Mouse (Mus musculus) hindbrain, embryonic 15.5 days (tissue): ENCODE measurements at regions not wholly inside any gene's neighbourhood (a gene's known extent, or its start where the extent isn't known, plus 50 kb on each side); places are given as distances from the start of the nearest gene placed in this dataset.

Experiments
- ATAC-seq: fragments of 200-750 bp; cut with Nextera tagmentation; 2 replicates; pipeline ENCODE4 v1.8.0; 2017; ENCODE audit warnings: low read depth, moderate number of reproducible peaks, moderate TSS enrichment; ENCODE audit not compliant: low FRiP score
- H3K27ac ChIP-seq: fragments of 300-500 bp; sonication (generic); replicated peaks from 2 replicates; pipeline ENCODE4 v1.5.1; 2015; ENCODE audit warnings: mild to moderate bottlenecking, inconsistent platforms
- H3K27me3 ChIP-seq: fragments of 300-500 bp; sonication (generic); 2 replicates; pipeline ENCODE4 v1.6.1; 2015; ENCODE audit warnings: control low read depth, inconsistent platforms
- H3K36me3 ChIP-seq: fragments of 300-500 bp; sonication (generic); 2 replicates; pipeline ENCODE4 v1.6.1; 2015; ENCODE audit warnings: control low read depth, inconsistent platforms
- H3K4me1 ChIP-seq: fragments of 300-500 bp; sonication (generic); replicated peaks from 2 replicates; pipeline ENCODE4 v1.6.1; 2015; ENCODE audit warnings: control low read depth, inconsistent platforms
- H3K4me2 ChIP-seq: fragments of 300-500 bp; sonication (generic); 2 replicates; pipeline ENCODE4 v1.6.1; 2015; ENCODE audit warnings: moderate library complexity, mild to moderate bottlenecking, inconsistent platforms
- H3K4me3 ChIP-seq: fragments of 300-500 bp; sonication (generic); 2 replicates; pipeline ENCODE4 v1.5.1; 2015; ENCODE audit warnings: mild to moderate bottlenecking, inconsistent platforms
- H3K9ac ChIP-seq: fragments of 300-500 bp; sonication (generic); 2 replicates; pipeline ENCODE4 v1.6.1; 2015; ENCODE audit warnings: inconsistent platforms
- H3K9me3 ChIP-seq: fragments of 300-500 bp; sonication (generic); 2 replicates; pipeline ENCODE4 v1.6.1; 2016; ENCODE audit warnings: control low read depth, inconsistent platforms
- WGBS: fragments of 180-500 bp; shearing (Covaris S2); methylation state at CpG from one replicate; pipeline ENCODE4 v1.1.7; 2015; 5-methylcytosine and 5-hydroxymethylcytosine counted together

DNA sequence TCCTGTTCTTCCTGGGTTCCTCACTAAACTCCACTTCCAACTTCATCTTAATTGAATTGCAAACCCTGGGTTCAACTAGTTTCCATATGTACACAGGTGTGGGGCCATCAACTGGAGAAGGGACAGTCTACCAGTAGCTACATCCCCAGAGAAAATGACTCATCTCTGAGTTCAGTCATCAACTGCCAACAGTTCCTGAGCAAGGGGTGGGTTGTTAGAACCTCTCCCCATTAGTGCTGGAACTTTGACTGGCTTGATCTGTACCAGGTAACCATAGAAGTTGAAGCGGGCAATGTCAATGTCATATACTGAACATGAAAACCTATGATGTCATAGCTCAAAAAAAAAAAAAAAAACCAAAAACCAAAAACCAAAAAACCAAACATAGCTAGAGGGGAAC lies 69.8 kb downstream of the Gm21750 start:
- Histone ChIP-seq H3K36me3 (no peaks in the 10 kb centered on the region), H3K9me3 (no peaks in the 10 kb centered on the region), H3K27ac (no peak overlapping the region), H3K27me3 (no peaks in the 10 kb centered on the region), H3K4me3 (no peak overlapping the region), H3K4me2 (no peak overlapping the region), H3K4me1 (no peaks in the 10 kb centered on the region), H3K9ac (no peak overlapping the region)
- WGBS, result 90% methylated on average over 1 of the region's 1 CpGs
- no peak for ATAC-seq

DNA sequence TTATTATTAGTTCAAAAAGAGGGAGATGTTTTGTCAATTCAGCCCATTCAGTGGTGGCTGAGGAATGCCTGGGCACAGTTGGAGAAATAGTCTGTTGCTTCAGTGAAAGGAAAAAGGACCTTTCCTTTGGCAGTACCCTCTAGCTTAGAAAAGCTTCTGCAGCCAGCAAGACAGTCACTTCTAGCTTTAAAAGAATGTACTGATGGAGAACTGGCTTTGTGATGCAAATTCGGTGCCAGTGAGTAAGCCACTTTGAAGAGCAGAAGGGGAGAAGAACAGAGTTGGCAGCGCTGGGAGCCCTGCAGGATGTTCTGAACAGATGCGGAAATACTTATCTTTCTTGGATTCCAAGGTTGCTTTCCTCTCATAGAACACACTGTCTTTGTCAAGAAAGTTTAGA lies 71.1 kb downstream of the Gm21750 start:
- ATAC-seq, result no peak
- no peak overlapping the region for H3K4me3 ChIP-seq
- H3K9ac ChIP-seq, result no peak overlapping the region
- H3K4me2 ChIP-seq, result no peak overlapping the region
- H3K4me1 ChIP-seq, result no peaks in the 10 kb centered on the region
- no peaks in the 10 kb centered on the region for H3K27me3 ChIP-seq
- no peak overlapping the region for H3K27ac ChIP-seq
- no peaks in the 10 kb centered on the region for H3K9me3 ChIP-seq
- WGBS, result 40% methylated on average over 3 of the region's 3 CpGs
- no peaks in the 10 kb centered on the region for H3K36me3 ChIP-seq

DNA sequence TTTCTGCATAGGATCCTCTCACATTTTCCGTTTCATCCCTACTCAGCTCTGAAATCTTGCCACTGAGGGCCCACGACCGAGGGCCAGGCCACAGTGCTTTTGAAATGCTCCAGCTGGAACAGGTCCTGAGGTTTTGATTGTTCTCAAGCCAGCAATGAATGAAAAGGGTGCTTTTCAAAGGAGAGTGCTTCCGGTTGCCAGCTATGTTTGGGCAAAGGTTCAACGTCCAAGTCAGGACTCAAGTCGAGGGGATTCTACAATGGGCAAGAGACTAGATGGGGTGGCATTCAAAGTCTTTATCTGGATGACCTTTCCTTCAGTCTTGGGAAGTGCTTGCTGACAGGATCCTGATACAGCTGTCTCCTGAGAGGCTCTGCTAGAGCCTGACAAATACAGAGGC lies 89.8 kb downstream of the Gm21750 start:
- H3K4me1 ChIP-seq, result no peaks in the 10 kb centered on the region
- no peaks in the 10 kb centered on the region for H3K9me3 ChIP-seq
- 69% methylated on average over 6 of the region's 6 CpGs for WGBS
- no peak for ATAC-seq
- no peak overlapping the region for H3K4me2 ChIP-seq
- H3K9ac ChIP-seq, result no peak overlapping the region
- no peaks in the 10 kb centered on the region for H3K27me3 ChIP-seq
- H3K4me3 ChIP-seq, result no peak overlapping the region
- H3K36me3 ChIP-seq, result no peaks in the 10 kb centered on the region
- no peak overlapping the region for H3K27ac ChIP-seq

DNA sequence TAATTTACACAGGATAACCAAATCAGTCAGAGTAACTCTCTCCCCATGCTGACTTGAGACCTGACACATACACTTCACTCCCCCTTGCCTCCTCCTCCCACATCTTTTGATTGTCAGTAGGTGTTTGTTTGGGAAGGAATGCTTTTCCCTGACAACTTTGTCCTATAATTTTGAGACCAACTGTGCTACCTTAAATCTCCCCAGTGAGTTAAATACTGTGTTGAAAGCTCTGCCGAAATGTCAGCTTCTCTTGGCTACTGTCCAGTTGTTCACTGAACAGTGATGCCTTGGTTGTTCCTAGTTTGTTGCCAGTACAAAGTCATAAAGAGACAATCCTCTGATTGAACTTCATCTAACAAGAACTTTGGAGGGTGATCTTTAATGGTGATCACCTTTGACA lies 99.0 kb downstream of the Gm21750 start:
- Histone ChIP-seq H3K9me3 (no peaks in the 10 kb centered on the region), H3K27me3 (no peaks in the 10 kb centered on the region), H3K4me3 (no peak overlapping the region), H3K4me2 (no peak overlapping the region), H3K9ac (no peak overlapping the region), H3K27ac (no peak overlapping the region), H3K4me1 (no peaks in the 10 kb centered on the region), H3K36me3 (no peaks in the 10 kb centered on the region)
- no peak for ATAC-seq
- 34% methylated on average over 1 of the region's 1 CpGs for WGBS

DNA sequence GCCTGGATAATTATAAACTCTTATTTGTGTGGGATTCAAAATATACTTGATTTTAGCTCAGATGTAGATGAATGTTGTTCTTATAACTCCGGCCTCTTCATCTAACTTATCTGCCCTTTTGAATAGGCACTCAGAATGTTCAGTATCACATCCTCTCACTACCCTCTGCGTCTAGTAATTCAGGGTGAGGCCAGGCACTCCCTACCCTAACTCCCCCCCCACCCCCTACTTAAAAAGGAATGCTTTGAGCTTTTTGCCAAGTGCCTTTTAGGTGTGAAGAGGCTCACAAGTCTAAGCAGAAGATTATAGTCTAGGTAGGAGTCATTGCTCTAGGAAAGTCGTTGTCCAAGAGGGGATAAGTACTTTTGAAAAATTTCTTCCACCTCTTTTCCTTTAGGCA lies 111.9 kb downstream of the Gm21750 start:
- H3K4me1 ChIP-seq, result no peaks in the 10 kb centered on the region
- ATAC-seq, result no peak
- no peaks in the 10 kb centered on the region for H3K27me3 ChIP-seq
- no peak overlapping the region for H3K9ac ChIP-seq
- H3K4me3 ChIP-seq, result no peak overlapping the region
- no peaks in the 10 kb centered on the region for H3K9me3 ChIP-seq
- H3K4me2 ChIP-seq, result no peak overlapping the region
- 77% methylated on average over 3 of the region's 3 CpGs for WGBS
- H3K36me3 ChIP-seq, result no peaks in the 10 kb centered on the region
- H3K27ac ChIP-seq, result no peak overlapping the region

DNA sequence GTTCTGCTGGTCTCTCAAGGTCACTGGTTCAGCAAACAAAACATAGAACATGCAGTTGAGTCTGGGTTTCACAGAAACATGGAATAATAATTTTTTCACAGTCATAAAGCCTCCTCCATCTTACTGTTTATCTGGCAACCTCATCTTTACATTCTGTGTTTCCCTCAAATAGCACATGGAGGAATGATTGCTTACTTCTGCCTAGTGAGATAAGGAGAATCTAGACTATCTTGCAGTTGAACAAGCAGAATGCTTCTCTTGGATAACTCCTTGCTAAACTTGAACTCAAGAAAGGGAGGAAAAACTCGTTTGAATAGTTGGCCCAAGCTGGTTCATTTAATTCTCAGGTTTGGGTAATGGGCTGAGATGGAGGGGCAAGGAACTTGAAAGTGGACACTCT lies 112.8 kb downstream of the Gm21750 start:
- Histone ChIP-seq H3K27me3 (no peaks in the 10 kb centered on the region), H3K4me1 (no peaks in the 10 kb centered on the region), H3K9ac (no peak overlapping the region), H3K36me3 (no peaks in the 10 kb centered on the region), H3K9me3 (no peaks in the 10 kb centered on the region), H3K27ac (no peak overlapping the region), H3K4me3 (no peak overlapping the region), H3K4me2 (no peak overlapping the region)
- 44% methylated on average over 1 of the region's 1 CpGs for WGBS
- ATAC-seq, result no peak

DNA sequence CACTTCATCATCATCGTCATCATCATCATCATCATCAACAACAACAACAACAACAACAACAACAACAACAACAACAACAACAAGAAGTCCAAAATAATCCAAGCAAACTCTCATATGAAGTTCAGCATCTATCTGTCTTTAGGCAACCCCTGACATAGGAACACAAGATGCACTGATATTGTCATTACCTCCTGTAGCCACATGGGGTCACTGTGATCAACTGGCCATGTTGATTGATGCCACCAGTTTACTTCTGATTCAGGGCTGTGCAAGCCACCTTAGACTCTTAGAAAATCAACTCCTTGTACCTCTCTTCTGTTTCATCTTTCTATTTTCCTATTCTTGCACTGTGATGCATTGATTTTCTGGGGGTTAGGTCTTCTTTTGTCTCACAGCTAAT lies 115.0 kb downstream of the Gm21750 start:
- WGBS, result 13% methylated on average over 1 of the region's 1 CpGs
- Histone ChIP-seq H3K4me3 (no peak overlapping the region), H3K4me1 (no peaks in the 10 kb centered on the region), H3K9ac (no peak overlapping the region), H3K27ac (no peak overlapping the region), H3K9me3 (no peaks in the 10 kb centered on the region), H3K36me3 (no peaks in the 10 kb centered on the region), H3K27me3 (no peaks in the 10 kb centered on the region), H3K4me2 (no peak overlapping the region)
- no peak for ATAC-seq

DNA sequence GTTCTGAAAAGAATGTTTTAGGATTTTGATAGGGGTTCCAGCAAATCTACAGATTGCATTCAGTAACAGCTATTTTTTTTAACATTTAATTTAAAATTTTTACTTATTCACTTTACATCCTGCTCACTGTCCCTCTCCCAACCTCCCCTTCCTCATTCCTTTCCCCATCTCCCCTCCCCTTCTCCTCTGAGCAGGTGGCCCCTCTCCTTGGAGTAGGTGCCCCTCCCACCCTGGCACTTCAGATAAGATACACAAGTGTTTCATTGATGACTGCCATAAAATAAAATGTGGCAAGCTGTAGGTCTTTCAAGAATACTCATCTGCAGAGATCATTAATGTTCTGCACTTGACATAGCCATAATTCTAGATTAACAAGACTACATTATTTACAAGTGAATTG lies 146.1 kb downstream of the Gm21750 start:
- H3K9me3 ChIP-seq, result no peaks in the 10 kb centered on the region
- H3K9ac ChIP-seq, result no peak overlapping the region
- H3K27ac ChIP-seq, result no peak overlapping the region
- no peaks in the 10 kb centered on the region for H3K36me3 ChIP-seq
- H3K4me3 ChIP-seq, result no peak overlapping the region
- H3K27me3 ChIP-seq, result no peaks in the 10 kb centered on the region
- no peaks in the 10 kb centered on the region for H3K4me1 ChIP-seq
- no peak overlapping the region for H3K4me2 ChIP-seq
- no peak for ATAC-seq

DNA sequence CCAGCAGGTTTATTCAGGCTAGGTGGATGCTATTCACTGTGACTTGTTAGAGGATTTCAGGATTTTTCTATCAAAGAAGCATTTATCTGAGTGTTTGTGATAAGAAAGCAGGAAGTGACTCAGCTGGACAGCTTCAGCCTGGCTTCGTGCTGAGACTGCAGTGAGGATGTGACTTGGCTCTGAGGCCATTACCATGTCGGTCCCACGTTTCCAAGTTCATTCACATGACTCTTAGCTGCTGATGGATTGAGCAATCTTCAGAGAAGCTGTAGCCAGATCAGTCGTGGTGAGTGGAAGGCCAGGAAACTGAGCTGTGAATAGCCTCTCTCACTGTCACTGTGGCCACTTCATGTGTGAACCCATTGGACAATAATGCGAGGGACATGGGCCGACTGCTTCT lies 177.9 kb downstream of the Gm21750 start:
- Histone ChIP-seq H3K4me3 (no peak overlapping the region), H3K27ac (no peak overlapping the region), H3K4me1 (no peaks in the 10 kb centered on the region), H3K4me2 (no peak overlapping the region), H3K36me3 (no peaks in the 10 kb centered on the region), H3K9me3 (no peaks in the 10 kb centered on the region), H3K9ac (no peak overlapping the region), H3K27me3 (no peaks in the 10 kb centered on the region)
- no peak for ATAC-seq
- 81% methylated on average over 6 of the region's 6 CpGs for WGBS

DNA sequence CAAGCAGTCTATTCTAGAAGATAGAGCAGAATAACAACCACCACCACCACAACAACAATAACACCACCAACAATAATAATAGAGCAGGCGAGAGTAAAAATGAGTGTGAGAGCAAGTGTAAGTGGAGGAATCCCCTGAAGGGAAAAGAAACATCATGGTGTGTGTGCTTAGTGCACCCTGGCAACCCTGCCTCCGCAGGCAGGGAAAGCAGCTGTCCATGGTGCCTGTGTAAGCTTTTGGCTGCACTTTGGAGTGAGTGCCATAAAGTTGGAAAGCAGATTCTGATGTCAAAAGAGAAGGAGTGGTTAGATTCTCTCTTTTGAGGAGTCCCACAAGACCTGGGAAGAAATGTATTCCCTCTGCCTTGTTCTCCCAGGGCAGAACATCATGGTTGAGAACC lies 200.8 kb downstream of the Gm21750 start:
- no peaks in the 10 kb centered on the region for H3K4me1 ChIP-seq
- H3K4me2 ChIP-seq, result no peak overlapping the region
- H3K36me3 ChIP-seq, result no peaks in the 10 kb centered on the region
- H3K9ac ChIP-seq, result no peak overlapping the region
- H3K27ac ChIP-seq, result no peak overlapping the region
- H3K4me3 ChIP-seq, result no peak overlapping the region
- ATAC-seq, result no peak
- no peaks in the 10 kb centered on the region for H3K9me3 ChIP-seq
- WGBS, result 52% methylated on average over 2 of the region's 2 CpGs
- no peaks in the 10 kb centered on the region for H3K27me3 ChIP-seq

DNA sequence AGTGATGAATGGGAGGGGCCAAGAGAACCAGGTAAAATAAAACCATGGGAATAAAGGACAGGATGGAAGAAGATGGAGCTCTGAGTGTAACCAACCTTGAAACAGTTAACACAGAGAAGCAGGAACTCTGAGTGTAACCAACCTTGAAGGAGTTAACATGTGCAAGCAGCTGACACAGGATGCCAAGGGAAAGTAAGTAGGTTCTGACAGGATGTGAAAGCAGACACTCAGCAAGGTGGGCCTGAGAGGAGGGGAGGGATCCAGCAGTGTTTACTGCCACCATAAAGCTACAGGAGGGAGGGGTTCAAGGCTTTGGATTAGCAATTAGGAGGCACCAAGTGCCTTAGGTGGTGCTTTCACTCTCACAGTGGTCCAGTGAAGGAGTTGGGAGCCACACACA lies 213.3 kb downstream of the Gm21750 start:
- Histone ChIP-seq H3K9ac (no peak overlapping the region), H3K4me2 (no peak overlapping the region), H3K27ac (no peak overlapping the region), H3K9me3 (no peaks in the 10 kb centered on the region), H3K4me3 (no peak overlapping the region), H3K27me3 (no peaks in the 10 kb centered on the region), H3K36me3 (no peaks in the 10 kb centered on the region), H3K4me1 (no peaks in the 10 kb centered on the region)
- ATAC-seq, result no peak

DNA sequence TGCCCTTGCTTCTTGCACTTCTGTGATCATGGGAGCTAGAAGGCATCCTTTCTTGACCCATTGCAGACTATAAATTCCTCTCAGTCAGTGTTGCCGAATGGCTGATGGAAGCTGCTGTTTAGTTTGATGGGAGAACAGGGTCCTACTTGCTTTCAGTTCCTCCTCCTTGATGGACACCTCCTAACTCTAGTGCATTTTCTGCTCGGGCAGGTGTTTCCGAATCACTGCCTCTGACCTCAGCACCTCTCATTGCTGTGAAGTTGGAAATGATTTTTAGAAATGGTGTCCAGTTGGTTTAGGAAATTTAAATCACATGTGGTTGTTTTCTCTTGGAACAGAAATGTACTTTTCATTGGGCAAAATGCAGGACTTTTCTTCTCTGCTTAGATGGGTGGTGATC lies 214.9 kb downstream of the Gm21750 start:
- Histone ChIP-seq H3K27ac (no peak overlapping the region), H3K9ac (no peak overlapping the region), H3K9me3 (no peaks in the 10 kb centered on the region), H3K27me3 (no peaks in the 10 kb centered on the region), H3K4me1 (no peaks in the 10 kb centered on the region), H3K4me2 (no peak overlapping the region), H3K4me3 (no peak overlapping the region), H3K36me3 (no peaks in the 10 kb centered on the region)
- 89% methylated on average over 3 of the region's 3 CpGs for WGBS
- no peak for ATAC-seq

DNA sequence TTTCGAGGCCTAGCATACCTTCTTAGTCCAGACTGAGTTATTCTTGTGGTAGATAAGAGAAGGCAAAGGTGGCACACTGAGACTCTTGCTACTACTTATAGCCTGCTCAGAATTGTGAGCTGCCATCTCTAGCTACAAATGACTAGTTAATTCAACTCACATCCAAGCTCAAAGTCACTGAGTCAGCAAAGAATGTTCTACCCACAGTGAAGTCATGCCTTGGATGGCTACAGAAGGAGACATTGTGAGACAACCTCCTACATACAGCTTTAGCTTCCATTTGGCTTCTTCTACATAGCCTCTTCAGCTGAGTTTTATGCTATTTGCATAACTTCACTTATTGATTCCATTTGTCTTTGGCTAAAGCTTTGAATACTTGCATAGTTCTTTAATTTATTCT lies 217.2 kb downstream of the Gm21750 start:
- Histone ChIP-seq H3K9ac (no peak overlapping the region), H3K4me1 (no peaks in the 10 kb centered on the region), H3K9me3 (no peaks in the 10 kb centered on the region), H3K36me3 (no peaks in the 10 kb centered on the region), H3K4me2 (no peak overlapping the region), H3K4me3 (no peak overlapping the region), H3K27ac (no peak overlapping the region), H3K27me3 (no peaks in the 10 kb centered on the region)
- ATAC-seq, result no peak
- WGBS, result 93% methylated on average over 1 of the region's 1 CpGs
